Mouse (Mus musculus): ENCODE data around the gene Eprs. TPM values are rescaled to one million over a fixed set of nuclear protein-coding genes. Genes with fewer than 3 reads are reported as not detected.

The Eprs gene
- total RNA-seq, 1 experiment from 2014 or later: 73.8 TPM

Other genes with a start within 250 kb of the Eprs start
- gene Rab3gap2, start 158.9 kb upstream of the Eprs start, total RNA-seq (2017): 49.3 and 61.1 TPM in 2 replicates
- 32.0 and 34.6 TPM in 2 replicates for gene Iars2, start 33.6 kb upstream of the Eprs start, total RNA-seq (2017)
- gene Bpnt1, start 30.9 kb upstream of the Eprs start, total RNA-seq (2017): 12.5 and 12.8 TPM in 2 replicates
- not detected in 2 replicates for gene Slc30a10, start 91.8 kb downstream of the Eprs start, total RNA-seq (2017)

Measured in neutrophil, adult 5-6 weeks (primary cell).